Mouse (Mus musculus) cerebellum, postnatal 36 days (tissue): ENCODE measurements around the gene Nrxn3.

ENCODE experiments used
- DNase-seq, 2 experiments: peaks; one replicate each; pipeline ENCODE4 v3.0.0; 2021 to 2022; ENCODE audit warnings: mixed read lengths in 2 of 2

Nrxn3 gene

DNA sequence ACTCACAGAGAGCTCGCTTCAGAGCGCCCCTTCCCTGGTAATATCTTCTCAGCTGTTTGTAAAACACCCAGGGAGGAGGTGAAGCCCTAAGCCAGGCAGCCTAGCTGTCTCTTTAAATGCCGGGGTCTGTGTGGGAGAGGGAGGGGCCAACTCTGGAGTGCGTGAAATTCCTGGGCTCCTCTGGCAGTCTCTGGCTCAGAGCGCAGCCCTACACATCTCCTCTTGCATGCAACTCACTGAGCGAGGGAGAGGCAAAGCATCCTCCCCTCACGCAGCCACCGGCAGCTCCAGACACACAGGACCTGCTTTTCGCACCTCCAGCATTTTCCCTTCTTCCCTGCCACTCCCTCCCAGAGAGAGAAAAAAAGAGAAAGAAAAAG, at the start of gene Nrxn3:
TSS of gene Nrxn3 (plus strand) at position 186 of the 380 bp plus-strand sequence.
- peak; percentile 25 to 28 for DNase-seq

DNA sequence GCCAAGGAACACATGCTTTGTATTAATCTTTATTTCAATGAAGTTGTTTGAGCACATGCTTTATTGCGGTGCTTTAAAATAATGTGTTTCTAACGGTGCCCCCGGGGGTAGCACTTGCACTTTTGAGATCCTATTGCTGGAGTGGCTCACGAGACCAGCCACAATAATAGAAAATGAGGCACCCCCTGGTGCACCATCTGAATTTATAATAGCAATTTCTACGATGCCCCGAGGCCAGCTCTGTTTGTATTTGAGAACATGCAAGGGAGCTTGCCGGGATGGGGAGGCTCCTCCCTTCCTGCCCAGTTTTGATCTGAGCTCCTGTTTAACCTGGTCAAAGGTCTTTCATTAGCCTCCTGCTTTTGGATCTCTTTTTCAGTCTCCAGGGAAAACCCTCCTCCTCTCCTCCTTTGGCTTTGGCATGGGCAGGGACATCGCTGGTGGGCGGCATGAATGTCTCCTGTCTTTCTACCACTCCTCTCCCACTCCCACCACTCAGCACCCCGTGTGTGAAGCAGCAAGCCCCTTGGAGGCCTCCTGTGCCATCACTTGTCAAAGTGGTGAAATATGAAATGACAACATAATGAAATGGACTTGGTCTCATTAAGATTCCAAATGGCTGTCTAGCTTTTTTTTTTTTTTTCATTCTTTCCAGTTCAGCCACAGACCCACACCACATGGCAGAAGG, 18.4 kb upstream of the Nrxn3 start:
- DNase-seq: no peak

DNA sequence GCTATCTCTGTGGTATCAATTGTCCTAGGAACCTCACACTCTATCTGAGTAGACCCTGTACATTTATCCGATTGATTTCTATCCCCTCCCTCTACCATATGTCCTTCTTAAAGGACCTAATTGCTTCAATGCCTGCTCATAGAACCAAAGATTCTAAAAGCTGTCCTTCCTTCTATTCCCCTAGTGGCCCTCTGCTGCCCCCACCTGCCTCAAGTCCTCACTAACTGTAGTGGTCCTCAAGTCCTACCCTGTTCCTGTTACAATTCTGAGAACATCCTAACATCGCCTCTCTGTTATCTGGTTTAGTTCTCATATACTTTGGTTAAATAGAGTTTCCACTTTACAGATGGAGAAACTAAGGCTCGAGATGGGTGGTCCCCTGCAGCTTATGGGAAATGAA, 16.7 kb upstream of the Nrxn3 start:
- no peak for DNase-seq

DNA sequence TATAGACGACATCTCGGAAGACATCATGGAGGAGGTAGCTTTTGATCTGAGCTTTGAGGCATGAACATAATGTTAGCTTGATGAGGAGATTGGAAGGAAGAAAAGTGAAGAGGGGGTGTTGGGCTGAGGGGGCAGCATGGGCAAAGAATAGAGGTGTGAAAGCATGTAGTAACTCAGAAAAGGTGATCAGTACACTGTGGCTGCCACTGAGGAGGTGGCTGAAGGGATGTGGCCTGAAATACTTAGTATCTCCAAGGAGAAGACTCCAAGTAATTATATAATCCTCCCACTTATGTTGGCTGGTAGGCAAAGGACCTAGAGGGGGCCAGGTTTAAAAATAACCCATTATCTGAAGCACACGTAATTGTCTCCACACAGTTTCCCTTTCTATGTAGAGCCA, 14.9 kb upstream of the Nrxn3 start:
- DNase-seq: no peak

DNA sequence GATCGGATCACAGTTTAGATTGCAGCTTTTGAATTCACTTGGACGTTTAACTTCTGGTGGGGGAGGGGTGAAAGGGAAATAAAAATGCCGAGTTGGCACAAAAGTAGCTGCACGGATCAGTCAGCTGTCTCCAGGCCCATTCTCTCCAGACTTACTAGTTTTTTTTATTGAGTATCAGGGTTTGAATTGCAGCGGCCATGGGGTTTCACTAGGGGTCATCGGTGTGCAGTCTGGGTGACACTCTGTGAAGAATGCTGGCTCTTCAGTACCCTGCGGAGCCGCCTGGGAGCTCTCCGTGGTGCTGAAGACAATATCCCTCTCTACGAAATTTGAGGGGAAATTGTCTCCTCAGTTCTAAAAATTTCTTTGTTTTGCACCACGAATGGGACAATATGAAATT, 13.5 kb upstream of the Nrxn3 start:
- DNase-seq: peak; percentile 19 to 22

DNA sequence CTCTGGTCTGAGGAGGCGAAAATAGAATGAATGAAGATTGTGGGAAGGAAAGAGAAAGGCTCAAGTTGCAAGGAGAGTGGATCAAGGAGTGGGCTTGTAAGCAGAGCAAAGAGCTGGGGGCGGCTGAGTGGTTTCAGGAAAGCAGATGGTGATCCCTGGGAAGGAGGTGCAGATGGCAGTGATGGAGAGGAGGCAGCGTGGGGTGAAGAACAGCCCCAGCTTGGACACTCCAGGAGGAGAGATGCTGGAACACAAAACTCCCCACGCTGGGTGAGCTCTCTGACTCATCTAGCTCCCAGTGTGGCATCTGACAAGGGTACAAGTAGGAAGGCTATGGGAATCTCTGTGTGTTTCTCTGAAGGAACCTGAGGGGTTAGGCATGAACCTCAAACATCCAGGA, 9.2 kb upstream of the Nrxn3 start:
- DNase-seq: no peak

DNA sequence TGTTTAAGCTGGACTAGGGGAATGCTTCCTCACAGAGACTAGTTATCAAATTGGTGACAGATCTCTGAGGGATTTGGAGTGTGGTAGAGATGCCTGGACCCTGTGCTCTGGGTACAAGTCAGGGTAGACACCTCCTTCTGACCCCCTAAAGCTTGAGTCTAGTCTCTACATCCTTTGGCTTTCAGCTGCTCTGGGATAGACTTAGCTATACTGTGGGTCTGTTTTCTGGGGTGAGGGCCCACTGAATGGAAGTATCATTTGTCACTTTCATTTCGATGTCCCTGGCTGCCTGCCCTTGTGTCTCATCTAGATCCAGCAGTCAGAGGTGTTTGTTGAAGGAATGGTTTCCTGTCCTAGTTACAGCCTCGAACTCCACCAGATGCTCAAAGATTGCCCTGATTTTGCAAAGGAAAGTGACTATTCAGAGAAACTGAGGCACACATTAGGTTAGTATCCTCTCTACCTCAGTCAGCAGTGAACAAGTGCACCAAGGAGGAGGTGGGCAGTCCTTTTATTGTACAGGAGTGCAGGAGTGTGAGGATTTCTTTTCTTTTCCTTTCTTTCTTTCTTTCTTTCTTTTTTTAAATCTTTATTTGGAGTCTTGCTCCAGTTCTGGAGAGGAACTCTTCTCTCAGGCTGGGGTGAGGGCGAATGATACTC, 515 bp upstream of the Nrxn3 start:
- DNase-seq: no peak

DNA sequence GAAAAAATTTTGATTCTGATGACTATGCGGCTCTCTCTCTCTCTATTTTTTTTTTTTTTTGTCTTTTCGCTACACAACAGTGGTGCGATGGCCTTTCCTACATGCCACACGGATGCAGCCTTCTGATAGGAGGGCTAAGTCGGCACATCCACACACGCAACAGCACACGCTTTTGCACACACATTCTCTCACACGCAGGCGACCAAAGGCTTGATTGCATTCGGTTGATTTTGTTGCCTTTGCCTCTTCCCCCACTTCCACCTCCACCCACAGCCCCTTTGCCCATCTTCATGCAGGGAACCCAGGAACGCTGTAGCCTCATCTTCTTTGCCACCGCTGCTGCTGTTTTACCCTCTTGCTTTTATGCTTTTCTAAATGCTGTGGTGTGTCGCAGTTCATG, 3.6 kb downstream of the Nrxn3 start:
- no peak for DNase-seq

DNA sequence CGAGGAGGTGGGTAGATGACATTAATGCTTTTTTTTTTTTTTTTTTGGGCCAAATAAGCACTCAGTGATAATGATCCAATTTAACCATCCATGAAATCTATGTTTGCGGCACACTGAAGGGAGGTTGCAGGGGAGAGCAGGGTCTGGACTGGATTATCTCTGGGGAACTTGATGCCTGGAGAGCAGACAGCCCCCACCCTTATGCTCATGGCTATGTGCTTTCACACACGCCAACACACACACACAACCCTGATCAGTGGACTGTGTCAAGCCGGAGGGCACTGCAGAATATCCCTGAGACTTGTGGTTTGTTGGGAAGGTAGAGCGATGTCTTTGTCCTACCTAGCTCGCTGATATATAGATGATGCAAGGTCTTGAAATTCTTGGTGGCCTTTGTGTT, 4.1 kb downstream of the Nrxn3 start:
- no peak for DNase-seq

DNA sequence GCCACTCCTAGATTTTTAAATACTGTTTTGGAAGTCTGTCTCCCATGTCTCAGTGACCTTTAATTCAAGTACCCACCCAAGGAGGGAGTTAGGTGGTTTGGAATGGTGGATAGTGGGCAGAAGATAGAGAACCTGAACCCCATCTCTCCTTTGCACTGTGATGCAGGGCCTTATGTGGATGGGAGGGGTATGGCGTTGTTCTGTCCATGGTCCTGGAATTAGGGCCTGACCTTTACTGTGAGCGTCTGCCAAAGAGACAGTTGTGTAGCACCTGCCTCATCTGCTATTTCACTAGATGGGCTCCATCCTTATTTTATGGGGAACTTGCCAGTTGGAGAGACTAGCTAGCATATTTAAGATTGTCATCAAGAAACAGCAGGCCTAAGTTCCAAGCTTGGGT, 8.0 kb downstream of the Nrxn3 start:
- DNase-seq: no peak

DNA sequence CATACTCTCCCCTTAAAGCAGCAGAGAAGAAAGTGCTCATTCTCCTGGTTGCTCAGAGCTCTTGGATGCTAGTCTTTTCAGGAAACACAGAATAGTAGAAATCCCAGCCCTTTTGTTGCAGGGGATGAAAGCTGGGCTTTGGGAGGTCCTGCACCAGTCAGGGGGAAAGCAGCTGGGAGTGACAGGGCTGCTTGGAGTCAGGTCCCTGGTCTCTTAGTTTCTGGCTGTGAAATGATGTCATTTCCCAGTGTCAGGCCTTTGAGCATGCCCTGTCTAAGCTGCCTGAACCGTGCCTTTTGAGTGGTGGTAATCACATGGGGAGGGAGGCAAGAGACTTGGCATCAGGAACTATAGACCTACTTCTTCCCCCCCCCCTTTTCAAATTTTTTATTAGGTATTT, 12.4 kb downstream of the Nrxn3 start:
- no peak for DNase-seq

DNA sequence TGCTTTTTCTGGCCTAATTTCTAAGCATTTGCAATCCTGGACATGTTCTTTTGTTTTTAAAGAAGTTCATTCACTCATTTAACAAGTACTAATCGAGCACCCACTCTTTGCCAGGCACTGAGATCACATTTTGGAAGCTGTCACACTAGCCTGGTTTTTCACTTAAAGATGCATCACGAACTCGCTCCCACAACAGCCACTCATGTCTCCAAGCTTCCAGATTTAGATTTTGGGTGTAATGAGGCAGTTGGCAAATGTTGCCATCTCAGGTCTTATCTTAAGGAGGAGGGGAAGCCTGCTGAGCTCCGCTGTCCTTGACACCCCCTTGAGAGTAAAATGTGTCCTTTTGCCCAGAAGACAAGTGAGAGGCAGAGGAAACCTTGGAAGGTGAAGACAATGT, 14.4 kb downstream of the Nrxn3 start:
- no peak for DNase-seq

DNA sequence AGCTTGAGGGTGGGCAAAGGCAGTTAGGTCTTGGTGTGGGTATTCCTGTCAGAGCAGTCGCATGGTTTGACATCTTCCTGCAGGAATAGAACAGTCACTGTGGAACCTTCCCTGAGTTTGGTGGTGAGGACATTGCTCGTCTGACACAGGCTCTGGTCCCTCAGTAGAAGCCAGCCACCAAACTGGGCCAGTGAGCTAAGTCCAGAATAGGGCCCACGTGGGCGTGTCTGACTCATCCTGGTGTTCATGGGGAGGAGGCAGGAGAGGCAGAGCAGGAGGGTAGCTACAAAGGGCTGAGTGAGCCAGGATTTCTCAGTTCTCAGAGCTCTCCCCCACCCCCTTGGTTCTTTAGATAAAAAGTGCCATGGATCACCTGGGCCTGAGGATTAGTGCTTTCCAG, 15.9 kb downstream of the Nrxn3 start:
- DNase-seq: no peak

DNA sequence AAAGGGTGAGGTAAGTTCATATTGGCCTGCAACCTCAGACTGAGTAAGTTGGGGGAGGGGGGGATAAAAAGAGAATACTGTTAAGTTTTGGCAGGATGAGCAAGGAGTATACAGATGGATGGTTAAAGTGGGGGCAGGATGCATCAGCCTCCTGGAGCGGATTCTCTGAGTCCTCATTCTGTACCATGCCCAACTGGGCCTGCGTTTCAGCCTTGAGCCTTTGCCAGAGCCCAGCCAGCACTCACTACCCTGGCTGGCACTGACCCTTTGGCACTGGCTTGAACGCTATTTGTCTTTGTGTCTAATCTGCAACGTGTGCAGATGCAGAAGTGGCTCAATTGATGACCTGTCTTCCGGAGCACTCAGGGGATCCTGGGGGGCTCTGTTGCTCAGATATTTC, 24.1 kb downstream of the Nrxn3 start:
- DNase-seq: peak in 1 of 2 experiments; percentile 12

DNA sequence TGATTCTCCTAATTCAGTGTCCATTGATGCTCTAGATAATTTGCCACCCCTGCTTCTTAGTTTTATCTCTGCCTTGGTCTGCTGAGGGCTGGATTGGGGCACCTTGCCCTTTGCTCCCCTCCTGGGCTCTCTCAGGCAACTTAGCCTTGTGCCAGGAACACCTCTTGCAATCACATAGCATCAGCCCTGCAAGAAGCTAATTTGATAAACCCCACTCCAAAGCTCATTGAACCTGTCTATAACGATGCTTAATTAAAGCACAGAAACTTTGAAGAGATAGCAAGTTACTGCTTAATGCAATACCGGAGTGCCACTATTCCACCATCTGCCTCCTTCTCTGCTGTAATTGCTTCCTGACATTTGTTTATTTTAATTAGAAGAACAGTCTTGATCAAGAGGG, 42.1 kb downstream of the Nrxn3 start:
- DNase-seq: no peak

DNA sequence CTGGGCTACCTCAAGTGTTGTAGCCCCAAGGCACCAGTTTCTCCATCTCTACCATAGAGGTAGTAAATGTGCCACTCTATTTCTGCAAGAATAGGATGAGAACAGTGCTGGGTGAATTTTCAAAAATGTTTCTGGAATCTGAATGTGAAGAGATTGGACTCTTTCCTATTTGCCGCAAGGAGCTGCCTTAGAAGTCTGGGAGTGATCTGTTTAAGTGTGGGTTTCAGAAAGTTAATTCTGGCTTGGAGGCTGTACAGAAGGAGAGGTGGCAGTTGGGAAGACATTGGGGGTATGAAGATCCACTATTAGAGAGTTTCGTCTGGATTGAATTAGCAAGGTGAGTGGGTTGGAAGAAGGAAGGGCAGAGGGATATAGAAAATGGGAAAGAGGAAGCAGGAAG, 52.0 kb downstream of the Nrxn3 start:
- no peak for DNase-seq

DNA sequence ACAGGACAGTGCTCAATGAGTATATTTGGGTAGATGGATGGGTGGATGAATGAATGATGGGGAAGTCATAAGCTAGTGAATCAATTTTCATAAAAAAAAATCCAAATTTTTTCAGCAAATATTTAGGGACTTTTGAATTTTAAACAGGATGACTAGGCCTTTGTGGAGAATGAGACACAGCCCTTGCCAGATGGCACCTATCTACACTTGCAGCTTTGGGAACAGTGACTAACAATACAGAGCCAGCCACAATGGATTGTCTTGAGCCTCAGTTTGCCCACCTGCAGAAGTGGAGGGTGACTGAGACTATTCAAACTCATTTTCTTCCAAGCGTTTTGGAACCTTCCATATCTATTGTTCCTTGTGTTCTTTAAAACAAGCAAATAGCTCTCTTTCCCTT, 55.4 kb downstream of the Nrxn3 start:
- no peak for DNase-seq

DNA sequence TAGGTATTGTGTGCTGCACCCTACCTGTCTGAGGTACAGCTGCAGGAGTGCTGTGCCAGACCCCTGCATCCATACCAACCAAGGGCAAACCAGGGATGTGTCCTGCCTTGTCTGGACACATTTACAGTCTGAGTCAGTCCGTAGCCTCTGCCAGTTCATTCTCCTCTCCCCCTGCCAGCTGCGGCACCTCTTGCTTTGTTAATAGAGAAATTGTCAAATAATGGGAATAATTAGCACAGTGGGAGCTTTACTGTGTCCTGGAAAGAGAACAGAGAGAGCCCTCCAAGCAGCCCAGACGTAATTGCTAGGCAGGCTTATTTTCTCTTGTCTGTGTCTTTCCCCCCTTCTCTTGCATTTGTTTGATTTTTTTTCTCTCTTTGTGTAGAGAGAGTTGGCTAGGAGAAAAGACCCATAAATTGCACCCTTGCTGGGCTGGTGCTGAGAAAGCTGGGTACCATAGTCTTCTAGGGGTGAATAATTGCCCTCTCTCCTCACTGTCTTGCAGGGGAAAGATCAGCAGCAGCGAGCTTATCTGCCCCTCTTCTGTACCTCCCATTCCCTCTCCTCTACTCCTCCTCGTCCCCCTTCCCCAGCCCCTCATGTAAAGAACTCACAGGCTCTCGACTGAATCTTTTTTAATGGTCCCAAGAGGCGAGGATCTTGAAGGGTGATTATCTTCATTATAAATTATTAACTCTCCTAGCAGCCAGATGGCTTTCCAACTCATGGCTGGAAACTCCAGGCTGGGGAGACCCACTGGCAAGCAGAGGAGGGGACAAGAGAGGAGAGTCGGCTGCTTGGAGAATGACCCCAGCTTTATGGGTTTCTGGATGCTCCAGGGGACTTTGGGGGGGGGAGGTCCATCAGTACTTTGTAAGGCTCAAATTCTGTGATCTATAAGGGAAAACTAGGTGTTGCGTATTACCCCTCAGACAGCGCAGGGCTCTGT, 61.8 kb downstream of the Nrxn3 start:
- no peak for DNase-seq

DNA sequence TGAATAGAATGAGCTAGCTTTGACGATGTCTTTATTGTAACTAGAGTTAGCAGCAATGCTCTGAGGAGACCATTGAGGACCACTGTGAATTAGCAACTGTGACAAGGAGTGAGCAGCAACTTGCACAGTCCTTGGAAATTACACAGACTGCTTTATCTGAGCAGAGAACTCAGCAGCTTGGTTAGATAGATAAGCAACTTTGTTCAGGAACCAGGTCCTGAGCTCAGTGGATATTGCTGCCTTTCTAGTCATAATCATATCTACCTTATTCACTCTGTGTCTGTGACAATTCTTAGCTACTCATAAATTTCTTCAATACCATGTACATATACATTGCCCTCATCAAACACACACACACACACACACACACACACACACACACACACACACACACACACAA, 70.6 kb downstream of the Nrxn3 start:
- DNase-seq: no peak

DNA sequence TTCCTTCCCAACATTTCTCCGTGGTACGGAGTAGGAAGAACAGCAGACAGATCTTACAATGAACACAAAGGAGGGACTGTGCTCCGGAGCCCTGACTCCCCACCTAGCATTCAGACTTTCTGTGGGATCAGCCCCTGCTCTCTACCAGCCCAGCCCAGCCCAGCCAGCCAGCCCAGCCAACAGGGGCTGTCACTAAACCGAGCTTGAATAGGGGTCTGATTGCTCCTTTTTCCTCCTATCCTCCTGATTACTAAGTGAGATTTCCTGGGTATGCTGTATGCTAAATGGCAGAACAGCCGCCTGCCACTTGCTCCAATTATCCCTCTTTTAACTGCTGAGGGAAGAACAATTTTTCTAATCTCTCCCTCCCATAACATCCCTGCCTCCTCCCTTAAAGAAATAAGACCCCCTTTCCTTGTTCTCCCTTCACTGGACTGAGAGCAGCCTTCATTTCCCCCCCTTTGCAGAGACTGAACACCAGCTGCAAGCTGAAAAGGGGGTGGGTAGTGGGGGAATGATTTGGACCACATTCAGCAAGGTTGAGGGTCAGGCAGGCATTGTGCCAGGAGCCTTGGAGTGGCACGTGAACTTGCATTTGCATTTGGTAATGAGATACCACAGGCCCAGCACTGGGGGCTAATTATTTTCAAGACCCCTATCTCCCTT, 78.4 kb downstream of the Nrxn3 start:
- no peak for DNase-seq

DNA sequence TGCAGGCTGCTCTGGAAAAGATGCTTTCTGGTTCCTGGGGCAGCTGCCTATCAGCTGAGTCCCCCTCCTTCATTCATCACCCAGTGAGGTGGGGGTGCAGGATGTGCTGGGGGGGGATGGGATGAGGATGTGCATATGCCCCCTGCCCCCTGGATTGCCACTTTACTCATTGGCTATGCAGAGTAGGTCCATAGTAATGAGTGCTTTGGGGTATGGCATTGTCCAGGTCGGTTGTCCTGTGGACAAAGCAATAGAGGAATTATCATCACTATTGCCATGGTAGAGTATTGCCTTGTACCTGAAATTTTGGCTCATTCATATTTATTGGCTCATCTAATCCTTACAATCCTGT, 79.0 kb downstream of the Nrxn3 start:
- no peak for DNase-seq

DNA sequence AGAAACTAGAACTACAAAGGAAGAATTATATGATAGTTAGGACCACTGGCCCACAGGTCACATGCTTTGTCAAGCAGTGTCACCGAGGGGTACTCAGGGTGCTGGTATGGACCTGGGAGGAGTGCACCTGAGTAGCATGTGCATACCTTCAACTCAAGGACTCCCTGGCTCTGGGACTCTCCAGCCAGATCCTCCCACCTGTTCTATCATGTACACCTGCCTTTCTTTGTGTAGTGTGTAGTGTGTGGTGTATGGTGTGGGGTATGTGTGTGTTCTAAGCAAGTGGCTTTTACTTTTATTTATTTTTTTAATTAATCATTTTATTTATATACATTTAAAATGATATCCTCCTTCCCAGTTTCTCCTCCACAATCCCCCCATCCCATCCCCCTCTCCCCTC, 86.3 kb downstream of the Nrxn3 start:
- no peak for DNase-seq

DNA sequence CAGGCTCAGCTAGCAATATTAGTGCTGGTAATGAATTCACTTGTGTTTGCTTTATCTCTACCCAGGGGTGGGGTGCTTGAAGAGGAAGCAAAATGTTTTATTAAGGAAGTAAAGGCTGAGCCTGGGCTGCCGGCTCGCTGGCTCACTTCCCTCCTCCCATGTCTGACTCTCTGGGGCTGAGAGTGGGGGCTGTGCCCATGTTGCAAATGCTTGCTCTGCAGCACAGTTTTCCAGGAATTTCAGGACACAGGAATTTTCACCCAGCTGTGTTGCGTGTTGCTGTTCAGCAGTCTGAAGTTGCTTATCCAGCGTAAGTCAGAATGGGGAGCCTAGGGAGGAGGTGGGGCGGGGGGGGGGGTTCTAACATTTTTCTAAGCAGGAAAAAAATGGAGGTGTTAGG, 89.5 kb downstream of the Nrxn3 start:
- no peak for DNase-seq
